Mouse (Mus musculus) brain, embryonic 14.5 days (tissue): ENCODE results near the gene Col6a2. TPM values are rescaled to one million over a fixed set of nuclear protein-coding genes. Genes with fewer than 3 reads are reported as not detected.

Experiments
- DNase-seq: peaks from one replicate; pipeline ENCODE4 v3.0.0-alpha.2; 2011; ENCODE audit warnings: low read depth
- CTCF ChIP-seq: fragments of 200-500 bp; IDR thresholded peaks from 2 replicates; pipeline ENCODE4 v1.5.1; 2012; ENCODE audit warnings: inconsistent platforms, mild to moderate bottlenecking, moderate library complexity, borderline replicate concordance; ENCODE audit not compliant: insufficient read depth, insufficient read length; ENCODE audit errors: extremely low read depth
- POLR2A ChIP-seq: fragments of 200-500 bp; IDR thresholded peaks from 2 replicates; pipeline ENCODE4 v1.6.1; 2012; ENCODE audit warnings: mild to moderate bottlenecking, inconsistent platforms, borderline replicate concordance; ENCODE audit not compliant: poor library complexity, insufficient read depth, insufficient read length, severe bottlenecking; ENCODE audit errors: extremely low read depth
- polyA plus RNA-seq: library from polyadenylated mRNA; depleted of rRNA; stranded (reverse); fragments of >200 nt; gene quantifications from 2 replicates; pipeline ENCODE4 v1.2.3, GENCODE M21; 2012

The Col6a2 gene
- polyA plus RNA-seq, 1 experiment, result 49.8 TPM

DNA sequence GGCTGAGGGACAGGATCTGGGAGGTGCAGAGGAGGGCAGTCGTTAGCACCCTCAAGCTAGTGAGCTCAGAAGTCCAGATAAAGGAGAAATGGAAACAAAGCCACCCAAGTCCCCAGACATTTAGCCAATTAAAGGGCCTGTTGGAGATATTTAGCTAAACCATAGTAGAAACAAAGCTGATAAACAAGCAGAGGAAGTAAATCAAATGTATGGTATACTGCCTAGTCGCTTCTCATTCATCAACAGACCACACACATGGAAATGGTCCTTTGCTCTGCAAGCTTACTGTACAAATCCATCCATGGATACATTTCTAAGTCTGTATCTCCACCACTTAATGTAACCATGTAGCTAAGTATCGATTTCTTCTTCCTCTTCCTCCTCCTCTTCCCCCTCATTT, 24.0 kb upstream of the Col6a2 start:
- TF ChIP-seq POLR2A (no peak), CTCF (no peak)
- DNase-seq, result no peak

DNA sequence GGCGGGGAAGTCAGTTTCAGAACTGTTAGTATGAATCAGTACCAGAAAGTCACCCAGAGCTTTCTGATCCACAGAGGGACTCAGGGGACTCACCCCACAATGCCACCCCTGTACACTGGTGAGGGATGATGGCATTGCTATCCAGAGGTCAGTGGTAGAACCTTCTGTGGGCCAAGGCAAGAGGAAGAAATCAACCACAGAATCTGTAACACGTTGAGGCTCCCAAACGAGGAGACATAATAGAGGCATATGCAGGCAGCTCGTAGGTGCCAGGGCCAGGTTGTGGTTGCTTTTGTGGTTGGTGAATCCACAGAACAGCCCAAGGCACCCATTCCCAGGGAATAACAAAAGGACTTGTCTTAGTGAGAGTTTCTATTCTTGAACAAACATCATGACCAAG, 22.3 kb upstream of the Col6a2 start:
- no peak for DNase-seq
- TF ChIP-seq POLR2A, result no peak
- TF ChIP-seq CTCF, result no peak

DNA sequence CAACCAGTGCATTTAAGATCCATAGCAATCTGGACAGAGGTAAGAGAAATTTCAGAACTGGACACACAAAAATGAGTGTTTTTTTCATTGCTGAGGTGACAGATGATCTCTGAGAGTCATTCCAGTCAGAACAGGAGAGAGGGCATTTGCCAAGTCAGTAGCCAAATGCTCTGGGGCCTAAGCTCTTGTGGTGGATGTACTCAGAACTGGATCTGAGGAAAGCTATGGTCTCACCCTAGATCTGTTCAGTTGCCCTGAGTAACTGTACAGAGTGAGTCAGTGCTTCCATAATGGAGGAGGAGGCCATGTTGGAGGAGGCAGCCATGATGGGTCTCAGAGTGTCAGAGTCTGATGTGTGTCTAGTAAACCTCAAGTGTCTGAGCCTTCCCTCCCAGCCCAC, 21.6 kb upstream of the Col6a2 start:
- no peak for DNase-seq
- no peak for TF ChIP-seq POLR2A
- no peak for TF ChIP-seq CTCF

DNA sequence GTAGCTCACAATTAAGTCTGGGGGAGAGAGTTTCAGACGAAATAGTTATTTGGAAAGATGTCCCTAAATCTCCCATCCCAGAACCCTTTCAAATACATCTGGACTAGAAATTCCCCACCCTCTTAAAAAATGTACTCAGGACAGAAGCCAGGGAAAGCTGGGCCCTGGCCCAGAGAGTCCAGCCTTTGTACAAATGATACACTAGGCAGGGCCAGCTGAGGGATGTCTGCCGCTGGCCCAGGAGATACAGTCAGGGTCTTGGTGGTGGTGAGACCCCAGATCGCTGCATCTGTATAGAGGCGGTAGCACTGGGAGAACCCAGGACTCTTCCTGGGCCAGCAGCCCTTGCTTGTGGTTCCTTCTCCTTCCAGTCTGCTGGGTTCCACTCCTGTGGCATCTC, 20.6 kb upstream of the Col6a2 start:
- DNase-seq, result no peak
- TF ChIP-seq POLR2A (no peak), CTCF (no peak)

DNA sequence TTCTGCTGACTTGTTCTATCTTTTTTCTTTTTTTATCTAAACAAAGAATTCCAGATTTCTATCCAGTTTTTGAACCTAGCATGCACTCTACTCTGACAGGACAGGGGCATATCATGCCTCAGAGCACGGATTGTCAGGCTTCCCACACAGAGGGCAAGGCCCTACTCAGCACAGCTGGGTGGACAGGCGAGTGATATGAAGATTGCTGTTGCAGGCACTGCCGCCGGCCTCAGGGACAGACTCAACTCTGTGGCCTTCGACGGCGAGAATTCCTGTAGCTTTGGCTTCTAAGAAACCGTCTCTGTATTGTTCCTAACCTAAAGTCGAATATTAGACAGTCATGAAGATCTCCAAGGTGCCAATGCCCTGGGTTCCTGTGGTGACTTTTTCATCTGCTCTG, 20.0 kb upstream of the Col6a2 start:
- no peak for TF ChIP-seq POLR2A
- TF ChIP-seq CTCF, result no peak

DNA sequence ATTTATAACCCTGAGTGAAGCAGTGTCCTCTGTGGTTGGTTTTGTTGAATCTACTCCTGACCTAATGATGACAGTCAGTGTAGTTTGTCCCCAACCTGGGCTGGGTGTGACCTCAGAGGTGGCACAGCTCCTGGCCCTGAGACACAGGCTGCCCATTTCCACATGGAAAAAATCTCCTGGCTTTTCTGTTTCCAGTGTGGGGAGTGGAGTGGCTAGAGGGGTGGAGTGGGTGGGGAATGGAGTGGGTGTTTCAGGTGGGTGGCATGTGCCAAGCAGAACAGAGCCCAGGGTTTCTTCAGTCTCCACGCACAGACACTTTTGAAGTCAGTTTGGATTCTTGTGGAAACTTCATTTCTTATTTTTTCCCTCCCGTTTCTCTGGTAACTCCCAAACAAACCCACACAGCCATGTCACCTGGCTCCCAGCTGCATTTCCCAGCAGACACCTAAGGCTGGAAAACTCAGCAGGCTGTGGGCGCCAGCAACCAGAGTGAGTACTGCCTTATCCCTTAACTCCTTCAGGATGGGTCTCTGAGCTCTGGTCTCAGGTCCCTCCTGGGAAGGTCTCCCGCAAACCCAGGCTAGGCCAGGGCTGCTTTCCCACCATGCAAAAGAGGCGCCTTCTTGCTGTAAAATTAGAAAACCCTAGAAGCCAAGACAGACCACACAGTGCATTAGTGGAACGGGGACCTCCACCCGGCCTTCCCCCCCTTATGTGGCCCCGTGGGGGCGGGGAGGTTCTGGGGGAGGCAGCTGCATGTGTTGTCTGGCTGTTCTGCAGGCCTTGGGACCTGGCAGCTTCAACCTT, 19.4 kb upstream of the Col6a2 start:
- TF ChIP-seq CTCF, result no peak
- TF ChIP-seq POLR2A, result no peak
- no peak for DNase-seq

More for the DNA sequence above, 20.0 kb upstream of the Col6a2 start:
- DNase-seq, result no peak

DNA sequence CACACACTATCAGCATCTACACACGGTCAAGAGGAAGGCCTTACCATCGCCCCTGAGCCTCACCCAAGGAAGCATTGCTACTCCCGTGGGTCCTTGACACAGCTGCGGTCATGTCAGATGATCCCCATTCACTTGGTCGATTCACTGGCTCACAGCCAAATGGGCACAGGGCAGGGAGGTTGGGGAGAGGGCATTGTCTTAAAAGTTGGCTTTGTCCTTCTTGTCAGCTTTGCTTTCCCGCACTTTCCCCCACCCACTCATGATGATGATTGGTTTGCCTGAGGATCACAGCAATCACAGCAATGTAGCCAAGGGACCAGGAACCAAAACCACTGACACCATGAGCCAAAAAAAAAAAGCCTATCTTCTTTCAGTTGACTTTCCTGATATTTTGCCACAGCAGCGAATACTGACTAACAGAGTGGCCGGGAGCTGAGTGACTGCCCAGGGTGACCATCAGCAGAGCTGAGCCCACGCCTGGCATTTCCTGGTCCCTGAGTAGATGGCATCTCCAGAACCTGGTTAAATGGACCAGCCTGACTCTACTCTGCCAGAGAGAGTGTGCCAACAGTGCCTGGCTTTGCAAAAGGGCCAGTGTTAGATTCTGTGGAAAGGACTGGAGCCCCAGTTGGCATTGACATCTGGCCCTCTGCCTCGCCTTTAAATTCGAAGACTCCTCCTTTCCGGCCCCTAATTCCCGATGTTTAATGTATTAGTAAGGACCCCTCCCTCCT, 18.6 kb upstream of the Col6a2 start:
- no peak for DNase-seq
- TF ChIP-seq CTCF (no peak), POLR2A (no peak)

DNA sequence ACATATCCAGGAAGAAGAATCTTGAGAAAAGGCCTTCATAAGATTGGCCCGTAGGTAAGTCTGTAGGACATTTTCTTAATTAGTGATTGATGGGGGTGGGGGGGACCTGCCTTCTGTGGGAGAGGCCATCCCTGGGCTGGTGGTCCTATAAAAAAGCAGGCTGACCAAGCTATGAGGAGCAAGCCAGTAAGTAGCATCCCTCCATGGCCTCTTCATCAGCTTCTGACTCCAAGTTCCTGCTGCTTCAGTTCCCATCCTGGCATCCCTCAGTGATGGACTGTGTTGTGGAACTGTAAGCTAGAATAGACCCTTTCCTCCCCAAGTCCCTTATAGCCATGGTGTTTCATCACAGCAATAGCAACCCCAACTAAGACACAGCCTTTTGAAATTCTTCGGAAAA, 16.5 kb upstream of the Col6a2 start:
- TF ChIP-seq POLR2A (no peak), CTCF (no peak)
- no peak for DNase-seq

DNA sequence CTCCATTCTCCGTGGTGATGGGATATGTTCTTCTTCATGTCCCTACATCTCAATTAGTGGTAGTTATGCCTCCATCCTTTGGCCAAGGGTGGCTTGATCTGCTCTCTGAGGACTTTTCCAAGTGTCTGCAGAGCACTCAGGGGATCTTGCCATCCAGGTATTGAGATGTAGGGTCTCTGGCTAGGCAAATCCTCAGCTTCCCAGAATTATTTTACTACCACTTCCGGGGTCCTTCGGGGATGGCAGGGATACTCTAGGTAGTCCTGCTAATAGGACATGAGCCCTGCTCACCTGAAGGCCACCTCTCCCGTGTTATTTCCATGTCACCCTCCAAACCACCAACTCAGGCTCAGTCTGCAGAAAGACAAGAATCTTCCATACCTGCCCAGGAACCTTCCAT, 13.2 kb upstream of the Col6a2 start:
- DNase-seq, result no peak
- TF ChIP-seq CTCF (no peak), POLR2A (no peak)

DNA sequence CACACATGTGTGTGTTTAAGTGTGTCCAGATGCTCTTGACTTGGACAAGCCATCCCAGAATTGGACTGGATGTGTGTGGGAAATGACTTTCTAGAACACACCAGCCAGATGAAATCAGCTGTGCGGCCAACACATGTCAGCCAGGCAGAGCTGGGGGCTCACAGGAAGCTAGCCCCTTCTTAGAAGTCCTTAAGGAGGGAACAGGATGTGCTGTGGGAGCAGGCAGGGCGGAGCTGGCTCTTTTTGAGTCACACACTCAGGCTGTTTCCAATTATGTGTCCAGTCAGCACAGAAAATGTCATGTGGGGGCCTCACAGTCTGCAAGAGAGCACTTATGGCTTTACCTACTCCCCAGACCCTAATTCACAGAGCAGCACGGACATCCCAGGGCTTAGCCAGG, 12.6 kb upstream of the Col6a2 start:
- DNase-seq, result no peak
- TF ChIP-seq POLR2A (no peak), CTCF (no peak)

DNA sequence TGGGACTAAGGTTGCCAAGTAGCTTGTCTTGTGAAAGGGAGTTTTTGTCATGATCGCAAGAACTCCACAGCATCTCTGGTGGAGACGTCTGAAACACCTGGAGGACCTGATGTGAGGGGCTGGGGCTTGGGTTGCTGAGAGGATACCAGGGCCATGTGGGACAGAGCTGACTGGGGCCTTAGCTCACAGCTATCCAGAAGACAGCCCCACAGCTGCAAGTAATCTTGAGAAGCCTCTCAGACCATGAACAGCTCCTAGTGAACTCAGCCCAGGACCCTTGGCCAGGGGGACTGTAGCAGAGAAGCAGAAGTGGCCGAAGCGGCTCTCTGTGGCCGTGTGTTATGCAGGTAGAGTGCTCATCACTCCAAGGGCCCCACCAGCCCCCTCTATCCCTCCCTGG, 11.2 kb upstream of the Col6a2 start:
- DNase-seq, result no peak
- TF ChIP-seq CTCF (no peak), POLR2A (no peak)
